Mouse (Mus musculus) lung, adult 2 months (tissue): ENCODE results near the gene Skap2.

Experiments
- CTCF ChIP-seq: fragments of 200-500 bp; IDR thresholded peaks from 2 replicates; pipeline ENCODE4 v1.5.1; 2011; ENCODE audit warnings: mild to moderate bottlenecking, low read length, control low read depth; ENCODE audit not compliant: insufficient read depth
- POLR2A ChIP-seq: fragments of 200-500 bp; IDR thresholded peaks from 2 replicates; pipeline ENCODE4 v1.6.1; 2011; ENCODE audit warnings: low read depth, mild to moderate bottlenecking, control low read depth, low read length, borderline replicate concordance; ENCODE audit errors: extremely low read depth

DNA sequence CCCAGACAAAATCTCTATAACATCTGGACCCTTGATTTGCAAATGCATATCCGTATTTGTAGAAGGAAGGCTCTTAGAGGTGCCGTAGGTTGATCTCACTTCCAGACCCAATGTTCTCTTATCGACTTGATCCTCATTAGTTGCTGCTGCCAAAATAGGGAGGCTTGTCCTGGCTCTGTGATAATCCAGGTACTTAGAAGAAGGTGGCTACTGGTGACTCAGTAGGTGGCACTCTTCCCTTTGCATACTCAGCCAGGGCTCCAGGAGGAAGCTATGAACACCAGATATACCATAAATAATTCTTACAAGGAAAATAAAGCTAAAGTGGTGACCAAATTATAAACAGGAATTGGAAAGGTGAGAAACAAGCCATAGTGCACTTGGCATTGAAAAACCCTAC, 3.6 kb downstream of the Skap2 start:
- no peak for TF ChIP-seq CTCF
- TF ChIP-seq POLR2A, result no peak
